Mouse (Mus musculus) yolk sac, embryonic 10.5 days (tissue): ENCODE measurements around the gene Cpxm2.

Experiments used
- DNase-seq: peaks from one replicate; pipeline ENCODE4 v3.0.0-alpha.2; 2017; ENCODE audit warnings: low spot score

The Cpxm2 gene

DNA sequence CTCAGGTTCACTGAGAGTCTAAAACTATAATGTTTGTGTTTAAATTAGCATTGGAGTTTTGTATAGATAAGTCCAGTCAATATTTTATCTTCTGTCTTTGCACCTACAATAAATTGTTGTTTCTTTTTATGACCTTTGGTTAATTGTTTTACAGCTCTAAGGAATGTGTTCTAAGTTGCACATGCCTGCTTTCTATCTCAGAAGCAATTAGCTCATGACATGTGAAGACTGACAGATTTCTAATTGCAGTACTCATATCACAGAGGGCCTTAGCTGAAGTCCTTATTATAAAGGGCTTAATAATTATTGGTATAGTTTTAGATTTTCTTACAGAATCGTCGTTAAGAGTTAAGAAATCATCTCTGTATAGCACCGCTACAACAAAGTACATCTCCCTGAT lies 138.6 kb downstream of the Cpxm2 start:
- DNase-seq, result no peak

DNA sequence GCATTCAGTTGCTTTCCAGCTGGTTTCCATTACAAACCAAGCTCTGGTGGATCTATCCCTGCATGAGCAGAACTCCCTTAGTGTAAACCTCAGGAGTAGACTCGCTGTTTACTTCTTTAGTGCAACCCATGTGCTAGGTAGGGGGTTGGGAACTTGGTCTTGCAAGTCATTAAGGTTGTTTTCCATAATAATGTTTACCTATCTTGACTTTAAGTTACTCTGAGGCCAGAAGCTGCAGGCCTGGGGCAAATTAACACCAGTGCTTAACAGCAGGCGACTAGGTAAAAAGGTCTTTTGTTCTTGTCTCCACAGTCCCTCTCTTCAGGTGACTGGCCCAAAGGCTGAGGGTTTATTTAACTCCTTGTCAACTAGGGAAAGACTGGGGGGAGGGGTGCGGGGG lies 139.3 kb downstream of the Cpxm2 start:
- no peak for DNase-seq

DNA sequence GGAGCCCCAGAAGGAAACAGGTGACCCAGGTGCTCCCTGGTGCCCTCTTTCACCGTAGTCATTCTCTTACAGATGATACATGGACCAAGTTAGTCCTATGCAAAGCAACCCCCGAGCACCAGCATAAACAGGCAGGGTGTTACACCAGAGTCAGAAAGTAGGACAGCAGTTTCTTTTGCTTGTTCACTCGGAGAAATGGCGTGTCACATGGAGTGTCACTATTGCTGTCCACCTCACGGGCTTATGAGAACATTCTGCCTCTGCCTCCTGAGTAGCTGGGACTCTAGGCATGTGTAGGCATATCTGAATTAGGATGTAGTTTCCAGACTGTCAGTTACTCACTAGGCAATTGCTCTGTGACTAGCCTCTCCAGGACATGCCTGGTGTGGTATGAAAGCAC lies 140.6 kb downstream of the Cpxm2 start:
- no peak for DNase-seq

DNA sequence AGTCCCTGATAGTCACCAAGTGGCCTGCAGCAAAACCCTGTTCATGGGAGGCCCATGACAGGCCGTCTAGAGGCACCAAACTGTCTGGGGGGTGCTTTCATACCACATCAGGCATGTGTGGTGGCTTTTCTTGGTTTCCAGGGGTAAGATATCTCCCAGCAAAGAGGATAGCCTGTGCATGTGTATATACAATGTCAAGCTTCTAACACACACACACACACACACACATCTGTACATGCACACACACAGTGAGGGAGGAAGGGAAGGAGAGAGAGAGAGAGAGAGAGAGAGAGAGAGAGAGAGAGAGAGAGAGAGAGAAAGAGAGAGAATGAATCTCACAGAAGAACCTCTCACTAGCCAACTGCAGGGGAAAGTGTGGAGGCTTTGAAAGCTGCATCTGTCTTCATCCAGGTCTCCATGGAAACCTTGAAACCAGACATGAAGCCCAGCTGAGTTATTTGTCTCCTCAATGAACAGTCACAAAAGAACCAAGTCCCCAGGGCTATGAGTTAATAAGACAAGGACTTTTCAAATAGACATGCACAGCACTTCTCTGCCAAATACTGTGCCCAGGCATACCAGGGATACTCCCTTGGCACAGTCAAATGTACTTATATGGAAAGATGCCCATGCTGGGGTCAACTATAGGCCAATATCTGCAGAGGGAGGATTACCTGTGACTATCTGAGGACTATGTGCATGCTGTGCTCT lies 141.4 kb downstream of the Cpxm2 start:
- DNase-seq, result no peak

DNA sequence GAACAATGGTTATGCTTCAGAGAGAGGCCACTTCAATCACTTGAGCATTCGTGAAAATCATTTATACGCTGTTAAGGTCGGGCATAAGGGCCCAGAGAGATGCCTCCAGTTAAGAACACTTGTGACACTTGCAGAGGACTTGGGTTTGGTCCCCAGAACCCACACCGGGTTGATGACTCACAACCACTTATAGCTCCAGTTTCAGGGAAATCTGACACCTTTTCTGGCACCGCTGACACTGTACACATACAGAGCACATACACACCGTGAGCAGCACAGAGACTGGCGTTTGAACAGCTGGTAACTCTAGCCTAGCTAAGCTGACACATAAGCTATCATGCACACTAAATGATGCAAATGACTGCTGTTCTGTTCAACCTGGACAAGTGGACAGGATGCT lies 145.5 kb downstream of the Cpxm2 start:
- DNase-seq, result no peak

DNA sequence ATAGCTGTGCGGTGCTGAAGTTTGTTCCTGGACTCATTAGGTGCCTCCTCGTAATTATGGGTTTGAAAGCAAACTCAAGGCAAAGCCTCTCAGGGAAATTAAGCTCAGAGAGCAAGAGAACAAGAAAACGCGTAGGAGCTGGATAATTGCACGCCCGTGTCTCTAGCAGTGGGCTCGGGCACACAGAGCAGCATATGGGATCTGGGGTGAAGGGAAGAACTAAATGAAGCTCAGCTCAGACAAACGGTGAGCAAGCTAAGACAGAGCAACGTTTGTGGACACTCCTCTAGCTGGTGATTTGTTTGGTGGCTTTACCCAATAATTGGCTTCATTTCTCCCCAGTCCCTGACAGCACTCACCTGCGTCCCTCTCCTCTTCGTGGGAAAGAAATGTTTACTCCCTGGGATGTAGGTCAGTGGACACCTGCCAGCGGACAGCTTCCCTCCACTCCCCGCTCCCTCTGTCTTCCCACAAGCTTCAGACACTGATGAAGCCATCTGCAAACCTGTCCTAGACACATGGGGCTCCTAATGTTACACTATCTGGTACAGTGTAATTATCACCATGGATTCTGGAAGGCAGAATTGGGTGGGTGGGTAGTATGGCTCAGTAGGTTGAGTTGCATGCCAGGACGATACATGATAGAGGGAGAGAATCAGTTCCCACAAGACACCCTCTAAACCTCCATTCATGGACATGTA lies 148.4 kb downstream of the Cpxm2 start:
- DNase-seq, result no peak

DNA sequence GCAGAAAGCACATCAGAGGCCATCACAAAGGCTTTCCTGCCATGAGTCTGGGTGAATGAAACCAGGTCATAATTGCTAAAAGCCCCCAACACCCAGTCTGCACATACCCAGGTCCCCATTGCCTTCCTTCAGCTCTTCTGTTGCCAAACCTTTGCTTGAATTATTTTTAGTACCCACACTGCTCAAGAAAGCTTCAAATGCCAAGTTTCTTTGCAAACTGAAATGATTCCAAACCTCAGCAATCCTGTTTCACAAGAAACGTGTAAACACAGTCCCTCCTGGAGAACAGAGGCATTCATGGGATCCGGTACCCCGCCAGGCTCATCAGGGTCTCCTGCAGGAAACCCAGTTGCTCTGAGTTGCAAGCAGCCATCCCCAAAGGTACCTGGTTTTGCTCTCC lies 161.7 kb downstream of the Cpxm2 start:
- no peak for DNase-seq

DNA sequence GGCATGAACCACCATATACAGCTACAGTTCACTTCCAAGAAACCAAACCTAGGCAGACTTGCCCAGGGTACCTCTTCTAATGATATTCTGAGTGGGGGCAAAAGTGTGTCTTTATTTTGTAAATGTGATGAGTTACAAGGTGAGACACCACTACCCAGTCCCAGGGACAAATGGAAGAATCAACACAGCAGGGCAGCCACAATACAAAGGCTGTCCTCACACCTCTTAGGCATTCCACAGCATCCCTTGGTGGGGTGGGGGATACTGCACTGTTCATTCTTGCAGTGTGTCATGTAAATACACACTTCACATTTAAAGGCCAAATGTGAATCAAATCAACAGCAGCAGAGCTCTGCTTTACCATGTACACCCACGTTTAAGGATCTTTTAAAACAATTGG lies 162.3 kb downstream of the Cpxm2 start:
- no peak for DNase-seq

DNA sequence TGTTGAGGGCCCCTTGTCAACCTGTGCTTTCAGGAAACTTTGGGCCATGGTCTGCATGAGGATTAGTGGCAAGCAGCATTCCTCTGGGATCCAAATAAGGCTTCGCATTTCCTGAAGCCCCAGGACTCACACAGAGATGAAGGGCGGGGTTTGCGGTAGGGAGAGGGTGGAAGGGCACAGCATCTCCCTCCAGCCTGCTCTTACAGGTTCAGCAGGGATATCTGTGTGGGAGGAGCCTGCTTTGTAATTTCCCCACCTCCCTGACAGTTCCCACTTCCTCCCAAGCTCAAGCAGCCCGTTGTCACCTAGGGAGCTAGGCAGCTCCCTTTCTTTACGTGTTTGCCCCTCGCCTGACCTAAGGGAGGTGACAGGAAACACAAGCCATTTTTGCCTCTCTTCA lies 165.5 kb downstream of the Cpxm2 start:
- no peak for DNase-seq
